Mouse (Mus musculus) lung, adult 2 months (tissue): Measurements from ENCODE around the gene Lonrf2. TPM values are rescaled to one million over a fixed set of nuclear protein-coding genes. Genes with fewer than 3 reads are reported as not detected.
A peak's percentile ranks its signal among the peaks of the same experiment; 100 is the strongest.

Experiments used
- DNase-seq: peaks from one replicate; pipeline ENCODE4 v3.0.0; 2022
- H3K4me1 ChIP-seq: fragments of 200-500 bp; 2 replicates; pipeline ENCODE4 v1.6.1; 2011; ENCODE audit warnings: low read length; ENCODE audit not compliant: control insufficient read depth, insufficient read depth
- H3K4me3 ChIP-seq: fragments of 200-500 bp; replicated peaks from 2 replicates; pipeline ENCODE3; 2011; ENCODE audit warnings: low read depth, mild to moderate bottlenecking, control low read depth, low read length; ENCODE audit errors: extremely low read depth
- CTCF ChIP-seq: fragments of 200-500 bp; IDR thresholded peaks from 2 replicates; pipeline ENCODE4 v1.5.1; 2011; ENCODE audit warnings: mild to moderate bottlenecking, low read length, control low read depth; ENCODE audit not compliant: insufficient read depth
- POLR2A ChIP-seq: fragments of 200-500 bp; IDR thresholded peaks from 2 replicates; pipeline ENCODE4 v1.6.1; 2011; ENCODE audit warnings: low read depth, mild to moderate bottlenecking, control low read depth, low read length, borderline replicate concordance; ENCODE audit errors: extremely low read depth
- WGBS: fragments of 180-500 bp; shearing (Covaris S2); methylation state at CpG from one replicate; pipeline ENCODE4 v1.1.7; 2018; 5-methylcytosine and 5-hydroxymethylcytosine counted together
- polyA plus RNA-seq: library from polyadenylated mRNA; depleted of rRNA; stranded (reverse); fragments of >200 nt; gene quantifications from 2 replicates; pipeline ENCODE4 v1.2.3, GENCODE M21; 2012

Gene Lonrf2
- polyA plus RNA-seq, 1 experiment = 0.21 TPM

GRCm38 (mm10) chr1:38807121-38807520 is 29.4 kb downstream of the Lonrf2 start:
- TF ChIP-seq POLR2A = no peak
- TF ChIP-seq CTCF = no peak
- no peaks in the 10 kb centered on the region for H3K4me1 ChIP-seq
- no peak overlapping the region for H3K4me3 ChIP-seq
- WGBS = 96% methylated on average over 4 of the region's 4 CpGs
- no peak for DNase-seq

DNA sequence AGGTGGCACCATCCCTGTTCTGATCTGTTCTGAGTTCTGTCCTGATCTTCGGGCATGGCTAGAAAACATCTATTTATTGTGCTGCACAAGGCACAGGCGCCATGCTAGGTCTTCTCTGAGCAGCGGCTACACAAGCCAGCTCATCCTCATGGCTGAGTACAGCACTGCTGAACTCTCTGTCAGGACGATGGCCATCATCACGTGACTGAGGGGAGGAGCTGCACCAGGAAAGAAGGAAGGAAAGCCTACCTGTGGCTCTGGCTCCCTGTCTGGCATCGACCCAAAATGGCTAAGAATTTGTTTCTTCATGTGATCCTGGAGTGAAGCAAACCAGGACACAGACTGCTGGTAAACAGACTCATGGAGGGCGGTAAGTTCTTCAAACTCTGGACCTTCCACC is 36.1 kb downstream of the Lonrf2 start:
- 76% methylated on average over 7 of the region's 7 CpGs for WGBS
- no peak for DNase-seq
- H3K4me3 ChIP-seq = no peak overlapping the region

DNA sequence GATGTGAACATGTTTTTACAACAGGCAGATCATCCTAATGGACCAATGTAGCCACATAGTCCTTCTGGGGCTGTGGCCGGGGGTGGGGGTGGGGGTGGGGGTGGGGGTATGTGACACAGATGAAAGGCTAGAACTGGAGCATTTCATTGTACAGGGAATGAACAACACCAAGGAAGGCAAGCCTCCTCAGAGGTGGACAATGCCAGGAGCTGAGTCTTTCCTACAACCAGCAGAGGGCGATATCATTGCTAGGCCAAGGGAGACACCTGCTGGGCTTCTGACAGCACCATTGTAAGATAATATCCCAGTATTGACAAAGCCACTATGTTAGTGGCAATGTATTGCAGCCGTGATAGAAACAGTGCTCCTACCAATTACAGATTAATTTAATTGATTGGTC is 37.2 kb downstream of the Lonrf2 start:
- WGBS = 27% methylated on average over 3 of the region's 3 CpGs
- TF ChIP-seq POLR2A (no peak), CTCF (peak; percentile 67)
- H3K4me3 ChIP-seq = no peak overlapping the region
- DNase-seq = no peak
- H3K4me1 ChIP-seq = no peaks in the 10 kb centered on the region

More for the DNA sequence above, 36.1 kb downstream of the Lonrf2 start:
- TF ChIP-seq CTCF (no peak), POLR2A (no peak)
- H3K4me1 ChIP-seq = no peaks in the 10 kb centered on the region

DNA sequence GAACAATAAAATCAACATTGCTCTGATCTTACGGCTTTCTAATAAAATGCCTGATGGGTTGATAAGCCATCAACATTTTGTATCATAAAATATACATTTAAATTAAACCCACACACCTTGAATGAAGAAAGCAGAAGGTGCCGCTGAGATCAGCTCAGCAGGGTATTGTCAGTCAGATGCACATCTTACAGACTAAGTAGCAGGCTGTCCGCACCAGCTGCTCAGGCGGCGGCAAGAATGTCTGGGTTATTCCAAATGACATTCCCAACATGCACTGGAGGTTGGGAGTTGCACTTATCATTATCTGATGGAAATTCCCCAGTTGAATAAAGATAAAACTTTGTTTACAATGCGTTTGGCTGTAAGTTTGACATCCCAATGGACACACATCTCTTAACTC is 39.6 kb downstream of the Lonrf2 start:
- TF ChIP-seq POLR2A = no peak
- TF ChIP-seq CTCF = no peak
- no peak for DNase-seq
- Histone ChIP-seq H3K4me3 (no peak overlapping the region), H3K4me1 (no peaks in the 10 kb centered on the region)
- WGBS = 67% methylated on average over 6 of the region's 6 CpGs

DNA sequence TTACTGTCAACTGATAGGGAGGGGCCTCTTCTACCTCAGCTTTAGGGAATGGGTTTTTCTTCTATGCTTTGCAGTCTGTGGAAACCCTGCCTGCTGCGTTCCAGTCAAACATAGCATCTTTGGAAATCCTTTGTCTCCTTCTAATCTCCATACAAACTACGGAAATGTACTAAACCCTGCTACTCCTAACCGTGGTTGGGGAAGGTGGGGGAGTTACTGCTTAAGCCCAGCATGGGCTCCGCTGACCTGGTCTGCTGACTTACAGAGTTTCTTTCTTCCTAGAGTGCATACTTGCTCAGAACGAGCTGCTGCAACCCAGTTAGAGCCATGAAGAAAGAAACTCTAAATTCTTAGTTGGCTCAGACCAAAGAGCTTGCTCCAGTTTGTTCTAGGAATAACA is 41.0 kb downstream of the Lonrf2 start:
- DNase-seq = no peak
- Histone ChIP-seq H3K4me1 (no peaks in the 10 kb centered on the region), H3K4me3 (no peak overlapping the region)
- 71% methylated on average over 5 of the region's 5 CpGs for WGBS
- TF ChIP-seq POLR2A (no peak), CTCF (no peak)

DNA sequence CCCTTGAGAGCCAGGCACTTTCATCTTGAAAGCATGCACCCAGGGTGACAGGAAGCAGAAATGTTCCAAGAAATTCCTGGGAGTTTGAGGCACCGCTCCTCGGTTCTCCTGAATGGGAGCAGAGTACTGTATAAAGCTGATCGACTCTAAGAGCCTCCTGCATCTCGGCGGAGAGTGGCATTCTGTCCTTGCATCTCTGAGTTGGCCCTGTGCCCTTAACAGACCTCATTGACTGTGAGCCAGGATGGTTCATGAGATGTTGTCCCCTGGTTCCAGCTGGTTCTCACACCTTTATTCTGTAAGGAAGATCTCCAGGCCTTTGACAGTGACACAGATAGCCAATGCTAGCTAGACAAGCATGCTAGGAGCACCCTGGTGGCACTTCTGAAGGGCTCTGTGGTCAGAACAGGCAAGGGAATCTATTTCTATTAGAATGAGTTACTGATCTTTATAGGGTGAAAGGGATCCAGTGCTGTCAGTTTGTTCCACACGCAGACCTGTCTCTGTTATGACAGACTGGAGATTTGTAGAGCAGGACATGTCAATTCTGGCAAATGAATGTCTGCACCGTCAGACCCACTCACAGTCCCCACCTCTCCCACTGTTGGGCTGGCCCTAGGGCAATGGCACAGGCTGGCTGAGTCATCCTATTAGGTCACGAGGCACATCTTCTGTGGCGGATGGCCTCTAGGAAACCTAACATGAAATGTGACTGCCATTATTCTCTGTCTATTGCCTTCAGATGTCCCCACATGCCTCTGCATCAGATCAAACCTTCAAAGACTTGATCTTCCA is 45.3 kb downstream of the Lonrf2 start:
- WGBS = 72% methylated on average over 9 of the region's 9 CpGs
- DNase-seq = no peak
- TF ChIP-seq POLR2A = no peak
- no peak for TF ChIP-seq CTCF
- Histone ChIP-seq H3K4me1 (no peaks in the 10 kb centered on the region), H3K4me3 (no peak overlapping the region)

DNA sequence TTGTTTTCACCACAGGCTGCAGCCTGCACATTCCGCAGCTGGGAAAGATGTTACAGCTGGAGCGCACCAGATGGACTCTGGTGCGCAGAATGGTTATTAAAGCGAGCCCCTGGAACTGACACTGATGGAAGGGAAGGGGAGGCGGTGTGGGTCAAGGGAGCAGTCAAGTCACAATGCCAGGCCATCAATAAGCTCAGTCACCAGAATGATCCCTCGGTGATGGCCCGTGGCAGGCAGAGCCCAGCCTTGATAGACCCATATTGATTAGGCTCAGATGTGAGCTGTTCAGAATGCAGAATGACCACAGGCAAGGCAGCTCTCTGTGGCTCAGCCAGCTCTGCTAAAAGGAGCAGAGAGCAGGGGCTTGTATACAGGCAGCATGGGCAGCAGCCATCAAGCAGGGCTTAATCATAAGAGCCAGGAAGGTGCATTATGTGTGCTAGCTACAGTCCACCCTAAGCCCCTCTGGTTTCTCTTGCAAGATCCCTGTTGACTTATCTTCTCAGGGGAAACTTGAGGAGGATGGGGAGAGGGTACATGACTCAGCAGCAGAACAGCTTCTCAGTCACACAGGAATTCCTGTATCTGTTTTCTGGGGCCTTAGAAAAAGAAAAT is 46.4 kb downstream of the Lonrf2 start:
- H3K4me1 ChIP-seq = no peaks in the 10 kb centered on the region
- H3K4me3 ChIP-seq = no peak overlapping the region
- no peak for DNase-seq
- TF ChIP-seq CTCF (no peak), POLR2A (no peak)
- WGBS = 80% methylated on average over 7 of the region's 7 CpGs

- DNase-seq = no peak
- TF ChIP-seq POLR2A = no peak
- TF ChIP-seq CTCF = no peak
- no peak overlapping the region for H3K4me3 ChIP-seq
- no peaks in the 10 kb centered on the region for H3K4me1 ChIP-seq
- 76% methylated on average over 3 of the region's 3 CpGs for WGBS
These were observed 47.6 kb downstream of the Lonrf2 start for GRCm38 (mm10) chr1:38788904-38789303.

DNA sequence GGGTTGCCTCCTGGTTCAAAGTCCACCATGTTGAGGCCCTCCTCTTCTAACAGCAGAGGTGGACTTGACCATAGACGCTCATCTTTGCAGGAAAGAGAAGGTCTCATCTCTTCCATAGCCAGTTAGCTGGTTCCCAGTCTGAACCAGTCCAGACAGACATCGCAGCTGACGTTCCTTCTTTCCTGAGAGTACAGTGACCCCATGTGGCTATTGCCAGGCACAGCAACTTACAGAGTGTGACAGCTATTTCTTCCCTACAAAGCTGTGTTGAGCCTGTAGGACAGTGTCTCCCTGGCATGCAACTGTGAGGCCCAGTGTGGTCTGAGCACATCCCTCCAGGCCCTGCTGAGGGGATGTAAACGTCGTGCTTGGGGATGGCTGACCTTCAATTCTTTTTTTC is 49.1 kb downstream of the Lonrf2 start:
- TF ChIP-seq CTCF (peak; percentile 84), POLR2A (no peak)
- no peak overlapping the region for H3K4me3 ChIP-seq
- DNase-seq = peak; percentile 18
- no peaks in the 10 kb centered on the region for H3K4me1 ChIP-seq
- 5% methylated on average over 5 of the region's 5 CpGs for WGBS

DNA sequence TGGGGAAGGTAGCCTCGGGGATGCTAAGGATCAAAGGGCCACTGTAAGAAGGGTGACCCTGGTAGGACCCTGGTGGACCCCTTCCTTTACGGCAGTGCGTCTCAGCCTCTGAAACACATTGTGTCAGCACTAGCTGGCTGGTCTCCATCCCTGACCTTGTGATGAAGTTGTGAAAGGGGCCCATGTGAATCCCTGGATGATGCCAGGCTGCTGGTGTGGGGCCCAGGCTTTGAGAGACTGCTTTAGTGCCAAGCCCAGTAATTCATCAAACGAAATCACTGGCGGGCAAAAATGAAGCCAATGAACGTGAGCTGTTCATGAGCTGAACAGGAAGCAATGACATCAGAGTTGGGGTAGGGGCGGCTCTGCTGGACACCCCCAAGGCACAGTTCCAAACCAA is 50.2 kb downstream of the Lonrf2 start:
- no peak for DNase-seq
- 64% methylated on average over 7 of the region's 7 CpGs for WGBS

More for the DNA sequence above, 50.2 kb downstream of the Lonrf2 start:
- TF ChIP-seq CTCF (no peak), POLR2A (no peak)
- Histone ChIP-seq H3K4me3 (no peak overlapping the region), H3K4me1 (no peaks in the 10 kb centered on the region)
